Mouse (Mus musculus) CH12.LX (cell line): ENCODE measurements around the gene Adgrb3.

ENCODE experiments used
- CTCF ChIP-seq, 2 experiments: IDR thresholded peaks in 1 of 2; conservative IDR thresholded peaks in 1 of 2; 2 replicates each; pipeline ENCODE4 v1.5.1; 2011 to 2012; ENCODE audit warnings: low read depth in 2 of 2, low read length in 2 of 2, improper control_type of control experiment in 1 of 2, inconsistent platforms in 1 of 2, mild to moderate bottlenecking in 1 of 2, moderate library complexity in 1 of 2
- EP300 ChIP-seq: IDR thresholded peaks from 2 replicates; pipeline ENCODE4 v1.6.1; 2011; ENCODE audit warnings: low read length, improper control_type of control experiment
- MAX ChIP-seq: IDR thresholded peaks from 2 replicates; pipeline ENCODE4 v1.6.1; 2011; ENCODE audit warnings: low read length, improper control_type of control experiment
- NELFE ChIP-seq: IDR thresholded peaks from 2 replicates; pipeline ENCODE4 v1.6.1; 2011; ENCODE audit warnings: low read depth, low read length, improper control_type of control experiment
- POLR2AphosphoS2 ChIP-seq: IDR thresholded peaks from 2 replicates; pipeline ENCODE4 v1.6.1; 2011; ENCODE audit warnings: low read depth, low read length, improper control_type of control experiment

DNA sequence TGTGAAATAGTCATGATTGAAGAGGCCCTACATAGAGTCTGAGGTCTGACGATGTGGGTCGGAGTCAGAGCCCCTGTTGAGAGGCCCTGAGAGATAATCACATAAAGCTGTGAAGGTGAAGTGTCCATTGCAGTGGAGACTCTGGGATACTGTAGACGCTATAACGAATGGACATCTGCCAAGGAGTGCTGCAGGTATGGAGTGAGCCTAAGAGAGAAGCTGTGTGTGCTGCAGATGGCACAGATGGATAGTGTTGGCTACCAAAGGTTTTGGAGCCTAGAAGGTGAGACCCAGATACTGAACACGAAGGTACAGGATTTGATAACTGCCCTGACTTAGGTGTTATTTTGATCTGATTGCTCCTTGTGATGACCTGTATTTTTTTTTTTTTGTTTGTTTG lies 474.0 kb downstream of the Adgrb3 start:
- TF ChIP-seq CTCF (conservative IDR thresholded peaks at IDR 0.05 in 1 of 2, IDR thresholded peaks at IDR 0.05 in 1 of 2; ENCODE audit: low read depth in 2 of 2, low read length in 2 of 2) (no peak), NELFE (no peak), MAX (no peak), POLR2AphosphoS2 (no peak), EP300 (no peak)
